Mouse (Mus musculus) right cerebral cortex, postnatal 4 days (tissue): ENCODE results near the gene Tmcc1.
"Not testable (repeated sequence)": the region's sequence is repeated elsewhere in the genome, so short reads cannot be mapped to it uniquely, and the experiment has no call there.

Experiments
- DNase-seq: peaks from one replicate; pipeline ENCODE4 v3.0.0-alpha.2; 2022

The Tmcc1 gene

GRCm38 (mm10) chr6:116193394-116194393, at the start of gene Tmcc1:
Gene Tmcc1 (minus strand): TSS chr6:116193486.
- peak; percentile 98 for DNase-seq

- DNase-seq: no peak
These were observed 47.1 kb upstream of the Tmcc1 start for GRCm38 (mm10) chr6:116240371-116240770.

- no peak for DNase-seq
These were observed 44.8 kb upstream of the Tmcc1 start for GRCm38 (mm10) chr6:116238083-116238482.

- DNase-seq: no peak
These were observed 42.0 kb upstream of the Tmcc1 start for GRCm38 (mm10) chr6:116235336-116235735.

- DNase-seq: not testable (repeated sequence)
These were observed 41.5 kb upstream of the Tmcc1 start for GRCm38 (mm10) chr6:116234821-116235220.

GRCm38 (mm10) chr6:116228785-116229525, 35.7 kb upstream of the Tmcc1 start:
- peak; percentile 74 for DNase-seq

GRCm38 (mm10) chr6:116227767-116228166, 34.5 kb upstream of the Tmcc1 start:
- no peak for DNase-seq

GRCm38 (mm10) chr6:116207729-116208534, 14.6 kb upstream of the Tmcc1 start, which contains the start of gene Washc2:
Gene Washc2 (plus strand): TSS chr6:116208038.
- peak; percentile 90 for DNase-seq

- DNase-seq: no peak
These were observed 6.4 kb upstream of the Tmcc1 start for GRCm38 (mm10) chr6:116199682-116200081.

- no peak for DNase-seq
These were observed 4.9 kb upstream of the Tmcc1 start for GRCm38 (mm10) chr6:116198173-116198572.

GRCm38 (mm10) chr6:116195811-116196210, 2.5 kb upstream of the Tmcc1 start:
- no peak for DNase-seq

GRCm38 (mm10) chr6:116192809-116193311, 426 bp downstream of the Tmcc1 start:
- DNase-seq: peak; percentile 46

- DNase-seq: no peak
These were observed 3.9 kb downstream of the Tmcc1 start for GRCm38 (mm10) chr6:116189417-116189816.

GRCm38 (mm10) chr6:116186485-116186884, 6.8 kb downstream of the Tmcc1 start:
- no peak for DNase-seq

- no peak for DNase-seq
These were observed 9.8 kb downstream of the Tmcc1 start for GRCm38 (mm10) chr6:116183509-116183908.

GRCm38 (mm10) chr6:116180731-116181130, 12.6 kb downstream of the Tmcc1 start:
- no peak for DNase-seq

GRCm38 (mm10) chr6:116178376-116178775, 14.9 kb downstream of the Tmcc1 start:
- no peak for DNase-seq

- not testable (repeated sequence) for DNase-seq
These were observed 19.7 kb downstream of the Tmcc1 start for GRCm38 (mm10) chr6:116173511-116174099.

- DNase-seq: no peak
These were observed 26.9 kb downstream of the Tmcc1 start for GRCm38 (mm10) chr6:116166383-116166782.

GRCm38 (mm10) chr6:116154854-116155624, 38.2 kb downstream of the Tmcc1 start:
- DNase-seq: no peak

- no peak for DNase-seq
These were observed 45.9 kb downstream of the Tmcc1 start for GRCm38 (mm10) chr6:116147386-116147785.
